Mouse (Mus musculus) R1 (cell line): ENCODE data around the gene Olfr1058.
"Not testable (repeated sequence)": the region's sequence is repeated elsewhere in the genome, so short reads cannot be mapped to it uniquely, and the experiment has no call there.

Source experiments
- DNase-seq: peaks from one replicate; pipeline ENCODE4 v3.0.0-alpha.2; 2018; ENCODE audit warnings: low read depth, low spot score

Gene Olfr1058

DNA sequence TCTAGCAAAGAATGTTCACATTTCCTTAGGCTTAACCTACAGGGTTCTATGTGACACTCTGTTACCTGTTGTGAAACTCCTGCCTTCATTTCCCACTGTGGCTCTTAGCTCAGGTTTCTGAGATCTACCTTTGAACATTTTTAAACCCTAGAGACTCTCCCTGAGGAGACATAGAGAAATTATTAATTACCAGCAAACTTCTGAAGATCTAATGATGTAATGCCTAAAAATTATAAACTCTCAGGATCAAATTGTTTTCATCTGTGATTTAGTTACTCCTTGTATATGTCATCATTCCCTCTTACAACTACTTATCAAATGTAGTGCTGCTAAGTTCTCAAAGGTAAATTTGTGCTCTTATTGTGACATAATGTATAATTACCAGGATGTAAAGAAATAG is at the start of gene Olfr1058:
Gene Olfr1058, minus strand, starts transcription at position 101 of the 400 bp plus-strand sequence.
- not testable (repeated sequence) for DNase-seq

DNA sequence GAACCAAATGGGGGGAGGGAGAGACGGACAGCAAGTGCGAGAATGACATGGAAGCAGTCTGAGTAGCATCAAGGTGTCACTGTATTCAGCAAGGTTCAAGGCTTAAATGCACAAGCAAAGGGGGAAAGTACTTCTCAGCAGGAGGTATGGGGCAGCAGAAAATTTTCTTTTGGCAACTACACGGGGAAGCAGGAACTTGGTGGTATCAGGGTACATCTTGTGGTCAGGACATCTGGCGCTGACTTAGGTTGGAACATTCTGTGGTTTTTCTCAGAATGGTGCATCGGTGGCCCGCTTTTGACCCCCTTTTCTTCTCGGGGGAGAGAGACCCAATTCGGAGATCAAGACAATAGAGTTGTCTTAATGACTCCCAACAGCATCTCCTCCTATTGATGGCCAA is 40.1 kb upstream of the Olfr1058 start:
- DNase-seq, result not testable (repeated sequence)

DNA sequence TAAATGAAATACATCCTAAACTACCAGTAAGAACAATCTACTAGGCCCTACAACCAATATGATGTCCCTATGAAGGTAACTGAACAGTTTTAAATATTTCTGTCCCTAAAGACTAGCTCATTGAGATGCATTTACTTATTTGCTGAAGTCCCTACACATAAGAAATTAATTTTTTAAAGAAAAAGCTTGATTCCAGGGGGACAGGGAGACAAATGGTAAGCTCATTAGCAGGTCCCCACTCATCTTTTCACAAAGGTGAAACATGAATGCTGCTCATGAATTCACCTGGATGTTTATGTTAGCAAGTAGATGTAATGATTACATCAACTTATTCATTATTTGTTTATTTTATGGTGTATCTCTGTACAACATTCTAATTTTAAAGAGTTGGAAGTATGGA is 38.3 kb upstream of the Olfr1058 start, which contains the start of gene Olfr1062:
Gene Olfr1062, minus strand, starts transcription at position 101 of the 400 bp plus-strand sequence.
- not testable (repeated sequence) for DNase-seq

DNA sequence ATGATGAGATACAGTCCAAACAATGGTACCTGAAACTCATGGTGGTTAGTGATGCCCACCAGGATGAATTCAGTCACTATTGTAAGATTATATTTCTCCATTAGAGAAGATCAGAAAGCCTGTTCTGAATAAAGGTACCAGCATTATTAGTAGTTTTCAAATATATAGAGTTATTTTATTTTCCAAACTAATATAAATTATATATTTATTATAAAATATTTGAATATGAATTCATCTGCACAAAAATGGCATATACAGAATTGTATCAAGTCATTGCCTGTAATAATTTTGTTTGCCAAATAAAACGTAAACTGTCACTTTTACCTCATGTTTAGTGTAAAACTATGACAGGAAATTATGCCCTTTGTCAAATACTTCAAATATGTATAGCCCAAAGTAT is 25.6 kb upstream of the Olfr1058 start, which contains the start of gene Olfr1061:
Gene Olfr1061, minus strand, starts transcription at position 101 of the 400 bp plus-strand sequence.
- DNase-seq, result no peak

DNA sequence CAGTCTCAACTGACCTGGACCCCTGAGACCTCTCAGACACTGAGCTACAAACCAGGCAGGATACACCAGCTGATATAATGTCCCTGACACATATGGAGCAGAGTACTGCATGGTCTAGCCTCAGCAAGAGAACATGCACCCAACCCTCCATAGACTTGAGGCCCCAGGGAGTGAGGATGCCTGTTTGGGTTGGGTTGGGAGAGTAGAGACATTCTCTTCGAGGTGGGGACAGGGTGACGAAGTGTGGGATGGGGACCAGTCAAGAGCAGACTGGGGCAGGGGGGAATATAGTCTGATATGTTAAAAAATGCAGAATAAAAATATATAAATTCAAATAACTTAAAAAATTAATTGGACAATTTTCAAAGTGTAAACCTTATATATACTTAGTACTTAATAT is 6.8 kb upstream of the Olfr1058 start:
- DNase-seq, result no peak

DNA sequence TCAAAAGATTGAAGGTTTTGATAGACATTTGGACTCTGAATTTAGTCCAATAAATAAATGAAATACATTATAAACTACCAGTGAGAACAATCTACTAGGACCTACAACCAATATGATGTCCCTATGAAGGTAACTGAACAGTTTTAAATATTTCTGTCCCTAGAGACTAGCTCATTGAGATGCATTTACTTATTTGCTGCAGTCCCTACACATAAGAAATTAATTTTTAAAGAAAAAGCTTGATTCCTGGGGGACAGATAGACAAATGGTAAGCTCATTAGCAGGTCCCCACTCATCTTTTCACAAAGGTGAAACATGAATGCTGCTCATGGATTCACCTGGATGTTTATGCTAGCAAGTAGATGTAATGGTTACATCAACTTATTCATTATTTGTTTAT is 10.1 kb downstream of the Olfr1058 start, which contains the start of gene Olfr1057:
Gene Olfr1057, minus strand, starts transcription at position 101 of the 400 bp plus-strand sequence.
- no peak for DNase-seq

DNA sequence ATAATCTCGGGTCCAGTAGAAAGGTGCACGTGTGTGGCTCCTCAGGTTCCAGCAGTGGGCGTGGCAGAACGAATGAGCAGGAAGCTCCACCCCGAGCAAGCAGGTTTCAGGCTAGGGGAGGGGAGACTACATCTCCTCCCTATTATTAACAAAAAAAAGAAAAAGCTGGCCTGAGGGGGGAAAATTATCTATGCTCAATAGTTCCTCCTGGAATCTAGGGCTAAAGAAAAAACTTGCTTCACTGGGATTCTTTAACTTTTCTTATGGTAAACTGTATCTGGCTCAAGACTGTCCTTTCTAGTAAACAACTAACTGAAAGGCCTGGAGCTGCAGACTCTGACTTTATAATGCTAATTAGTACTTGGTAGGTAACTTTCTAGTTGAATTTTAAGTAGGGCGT is 22.0 kb downstream of the Olfr1058 start:
- peak; percentile 81 for DNase-seq

DNA sequence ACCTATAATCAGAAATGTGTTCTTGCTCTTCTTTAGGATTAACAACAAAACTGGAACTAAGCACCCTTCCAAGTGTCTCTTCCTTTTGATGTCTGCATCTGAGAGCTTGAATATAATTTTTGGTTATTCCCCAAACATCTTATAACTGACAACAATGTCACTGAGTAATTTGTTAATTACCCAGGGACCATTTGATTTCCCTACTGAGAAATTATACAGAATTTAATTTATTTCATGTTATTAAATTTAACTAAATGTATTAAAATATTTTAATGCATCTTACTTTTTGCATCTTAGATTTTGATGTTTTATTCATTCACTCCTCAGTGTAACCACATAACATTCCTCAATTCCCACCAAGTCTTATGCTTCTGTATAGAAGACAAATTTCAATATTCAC is 26.0 kb downstream of the Olfr1058 start, which contains the start of gene Olfr1056:
Gene Olfr1056, minus strand, starts transcription at position 101 of the 400 bp plus-strand sequence.
- no peak for DNase-seq

DNA sequence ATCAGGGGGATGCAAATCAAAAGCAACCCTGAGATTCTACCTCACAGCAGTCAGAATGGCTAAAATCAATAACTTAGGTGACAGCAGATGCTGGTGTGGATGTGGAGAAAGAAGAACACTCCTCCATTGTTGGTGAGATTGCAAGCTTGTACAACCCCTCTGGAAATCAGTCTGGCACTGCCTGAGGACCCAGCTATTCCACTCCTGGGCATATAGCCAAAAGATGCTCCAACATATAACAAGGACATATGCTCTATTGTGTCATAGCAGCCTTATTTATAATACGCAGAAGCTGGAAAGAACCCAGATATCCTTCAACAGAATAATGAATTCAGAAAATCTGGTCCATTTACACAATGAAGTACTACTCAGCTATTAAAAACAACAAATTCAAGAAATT is 36.6 kb downstream of the Olfr1058 start:
- DNase-seq, result not testable (repeated sequence)

DNA sequence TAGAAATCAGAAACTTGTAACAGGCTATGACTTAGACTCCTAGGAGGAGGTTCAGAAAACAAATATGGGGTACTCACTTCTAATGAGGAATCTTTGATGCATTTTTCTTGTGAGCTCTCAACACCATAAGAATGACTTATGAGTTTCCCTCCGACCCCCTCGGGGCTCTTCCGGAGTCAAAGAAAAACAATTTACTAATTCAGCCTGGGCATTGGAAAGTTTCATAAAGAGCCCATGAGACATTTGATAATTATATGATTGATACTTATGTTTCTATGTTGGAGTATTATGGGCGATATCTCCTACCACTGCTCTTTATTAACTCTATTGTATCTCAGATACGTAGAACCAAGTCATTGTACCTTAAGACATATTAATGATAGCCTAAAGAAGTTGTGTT is 38.2 kb downstream of the Olfr1058 start, which contains the start of gene Olfr1055:
Gene Olfr1055, minus strand, starts transcription at position 101 of the 400 bp plus-strand sequence.
- no peak for DNase-seq

DNA sequence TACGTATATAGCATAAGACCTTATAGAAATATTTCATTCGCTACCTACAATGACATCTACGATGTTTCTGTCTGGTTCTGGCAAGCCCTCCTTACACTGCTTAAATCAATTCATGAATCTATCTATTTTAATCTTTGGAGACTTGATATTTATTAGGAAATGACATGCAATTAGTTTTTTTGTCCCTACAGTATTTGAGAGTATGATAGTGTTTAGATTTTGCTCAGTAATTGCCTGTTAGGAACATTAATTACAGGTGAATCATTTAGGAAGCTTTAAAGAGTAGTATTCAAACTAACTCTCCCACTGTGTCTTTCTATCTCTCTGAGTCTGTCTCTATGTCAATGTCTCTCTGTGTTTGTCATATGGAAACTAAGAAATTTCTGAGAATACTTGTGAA is 53.0 kb downstream of the Olfr1058 start, which contains the start of gene Olfr1054:
Gene Olfr1054, minus strand, starts transcription at position 101 of the 400 bp plus-strand sequence.
- DNase-seq, result no peak
